Mouse (Mus musculus): Measurements from ENCODE around the gene Vmn2r30. TPM values are rescaled to one million over a fixed set of nuclear protein-coding genes. Genes with fewer than 3 reads are reported as not detected.
"Not testable (repeated sequence)": the region's sequence is repeated elsewhere in the genome, so short reads cannot be mapped to it uniquely, and the experiment has no call there.

Vmn2r30 gene
- polyA plus RNA-seq (2012; rRNA removed) = not detected in 2 replicates

DNA sequence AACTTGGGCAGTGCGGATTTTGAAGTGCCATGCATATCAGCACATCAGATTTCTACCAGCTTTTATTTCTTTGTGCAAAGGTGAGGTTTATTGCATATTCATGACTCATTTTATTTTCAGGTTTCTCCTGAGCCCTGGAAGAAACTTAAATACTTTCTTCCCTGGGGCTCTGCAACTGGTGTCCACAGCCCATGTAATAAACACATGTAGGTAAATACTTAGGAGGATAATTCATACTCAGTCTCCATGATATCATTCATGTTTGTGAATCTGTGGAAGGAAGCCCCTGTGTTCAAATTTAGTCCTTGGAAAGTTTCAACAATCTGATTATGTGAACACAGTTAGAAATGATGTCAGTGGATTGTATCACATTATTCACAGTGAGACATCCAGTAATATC is at the start of gene Vmn2r30:
Gene Vmn2r30 (minus strand): TSS at position 101 of the 400 bp plus-strand sequence.
- DNase-seq (ENCODE audit: extremely low spot score in 1 of 2, low spot score in 1 of 2) = not testable (repeated sequence)

- DNase-seq (ENCODE audit: extremely low spot score in 1 of 2, low spot score in 1 of 2) = not testable (repeated sequence)
Observed at GRCm38 (mm10) chr7:7374431-7374830, 37.0 kb upstream of the Vmn2r30 start, which contains the start of gene Gm45783. Gm45783 (minus strand) TSS chr7:7374573.

- DNase-seq (ENCODE audit: extremely low spot score in 1 of 2, low spot score in 1 of 2) = peak; percentile 28 to 77
Observed at GRCm38 (mm10) chr7:7295595-7295994, 41.8 kb downstream of the Vmn2r30 start.

- DNase-seq (ENCODE audit: extremely low spot score in 1 of 2, low spot score in 1 of 2) = no peak
Observed at GRCm38 (mm10) chr7:7281383-7281782, 56.0 kb downstream of the Vmn2r30 start.

DNA sequence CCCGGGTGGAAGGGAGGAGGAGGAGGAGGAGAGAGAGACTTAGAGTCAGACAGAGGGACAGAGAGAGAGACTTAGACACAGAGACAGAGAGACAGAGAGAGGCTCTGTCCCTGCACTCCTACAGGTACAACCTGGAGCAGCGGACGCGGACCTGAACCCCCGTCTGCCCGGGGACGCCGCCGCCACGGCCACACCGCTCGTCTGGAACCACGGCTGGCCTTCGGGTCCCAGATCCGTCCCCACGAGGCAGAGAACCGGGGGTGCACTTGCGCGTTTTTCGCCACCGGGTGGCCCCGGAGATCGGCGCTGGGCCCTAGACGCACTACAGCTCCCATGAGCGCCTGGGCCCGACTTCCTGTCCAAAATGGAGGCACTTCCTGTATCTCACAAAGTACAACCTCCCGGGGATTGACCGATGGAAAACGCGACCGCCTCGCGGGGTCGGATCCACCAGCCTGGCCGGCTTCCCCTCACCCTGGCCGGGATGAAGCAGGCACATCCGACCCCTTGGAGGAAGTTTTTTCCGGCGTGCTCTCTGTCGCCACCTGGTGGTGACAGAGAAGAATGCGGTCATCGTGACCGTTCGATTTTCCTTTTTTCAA is 59.3 kb downstream of the Vmn2r30 start, which contains the start of gene Gm45844:
Gene Gm45844 (minus strand): TSS at position 324 of the 602 bp plus-strand sequence.
- peak; percentile 87 to 92 for DNase-seq (ENCODE audit: extremely low spot score in 1 of 2, low spot score in 1 of 2)

- DNase-seq (ENCODE audit: extremely low spot score in 1 of 2, low spot score in 1 of 2) = not testable (repeated sequence)
Observed at GRCm38 (mm10) chr7:7277556-7277955, 59.9 kb downstream of the Vmn2r30 start.

Other genes starting within 250 kb of the Vmn2r30 start
- gene Zfp954, start 216.1 kb downstream of the Vmn2r30 start, polyA plus RNA-seq (2012; rRNA removed) = 13.5 and 14.8 TPM in 2 replicates
- 1.5 and 1.7 TPM in 2 replicates for gene Zfp773, start 200.9 kb downstream of the Vmn2r30 start, polyA plus RNA-seq (2012; rRNA removed)
- 2.2 and 2.6 TPM in 2 replicates for gene Zfp418, start 166.3 kb downstream of the Vmn2r30 start, polyA plus RNA-seq (2012; rRNA removed)
- gene Zfp772, start 127.6 kb downstream of the Vmn2r30 start, polyA plus RNA-seq (2012; rRNA removed) = 15.8 and 18.1 TPM in 2 replicates
- 3.8 and 4.3 TPM in 2 replicates for gene Vmn2r29, start 90.3 kb downstream of the Vmn2r30 start, polyA plus RNA-seq (2012; rRNA removed)
- gene Gm45844, start 59.3 kb downstream of the Vmn2r30 start, polyA plus RNA-seq (2012; rRNA removed) = 8.2 and 9.9 TPM in 2 replicates
- 97.8 and 100 TPM in 2 replicates for gene Clcn4, start 36.8 kb downstream of the Vmn2r30 start, polyA plus RNA-seq (2012; rRNA removed)
- not detected in 2 replicates for gene Gm45783, start 37.0 kb upstream of the Vmn2r30 start, polyA plus RNA-seq (2012; rRNA removed)
- gene Vmn2r31, start 62.1 kb upstream of the Vmn2r30 start, polyA plus RNA-seq (2012; rRNA removed) = not detected in 2 replicates
- not detected in 2 replicates for gene Vmn2r32, start 142.4 kb upstream of the Vmn2r30 start, polyA plus RNA-seq (2012; rRNA removed)
- not detected in 2 replicates for gene Vmn2r33, start 229.2 kb upstream of the Vmn2r30 start, polyA plus RNA-seq (2012; rRNA removed)